8 mouse cellular contexts compared by ENCODE assay signal in genomic region chr5:114569918-114570670, GRCm38 (mm10). TPM values are rescaled to one million over a fixed set of nuclear protein-coding genes. Genes with fewer than 3 reads are reported as not detected.
A peak's percentile ranks its signal among the peaks of the same experiment; 100 is the strongest.
DNase-seq lines count a peak whose midpoint lies in the region; ATAC-seq lines count a peak whose summit lies in the region.

No protein-coding gene starts in this region.

- H3K4me2 ChIP-seq in embryonic facial prominence, embryonic 14.5 days (ENCODE audit: low read depth, low read length): peak overlapping the region; percentile 99
- H3K4me2 ChIP-seq in heart, embryonic 16.5 days (ENCODE audit: low read depth, low read length): peak overlapping the region; percentile 100
- peak overlapping the region; percentile 80; the same call in 1 of the 2 replicates for H3K4me2 ChIP-seq in liver, embryonic 16.5 days (ENCODE audit: low read depth, low read length)

- peaks cover 31% of the 10 kb centered on the region for H3K4me1 ChIP-seq in embryonic facial prominence, embryonic 14.5 days (ENCODE audit: control insufficient read depth, insufficient read depth, low read length)
- H3K4me1 ChIP-seq in heart, embryonic 16.5 days (ENCODE audit: control insufficient read depth, insufficient read depth, low read length): peaks cover 57% of the 10 kb centered on the region
- H3K4me1 ChIP-seq in liver, embryonic 16.5 days (ENCODE audit: control insufficient read depth, low read depth, low read length): peaks cover 24% of the 10 kb centered on the region

- DNase-seq in cerebellum, adult 11 months: peak; percentile 40
- no peak for DNase-seq in cerebellum, adult 8-10 months
- DNase-seq in embryonic facial prominence, embryonic 14.5 days (ENCODE audit: low spot score): peak; percentile 79
- peak; percentile 61 to 86 for DNase-seq in layer of hippocampus, adult 18-20 months (ENCODE audit: low spot score in 2 of 2)
- DNase-seq in ovary, postnatal 36 days (ENCODE audit: low spot score): peak; percentile 60

- H3K4me3 ChIP-seq in embryonic facial prominence, embryonic 14.5 days (ENCODE audit: low read depth, low read length): peak overlapping the region; percentile 74
- peak overlapping the region; percentile 23; the same call in 1 of the 2 replicates for H3K4me3 ChIP-seq in heart, embryonic 16.5 days (ENCODE audit: low read length)
- H3K4me3 ChIP-seq in liver, embryonic 16.5 days (ENCODE audit: low read depth, low read length): no peak overlapping the region

- ATAC-seq in embryonic facial prominence, embryonic 14.5 days (ENCODE audit: low read depth): no peak
- 0 out of 2 replicates have a peak, but pooled peaks have one; percentile 2 for ATAC-seq in heart, embryonic 16.5 days (replicated peaks; ENCODE audit: extremely low read depth, insufficient read depth, low FRiP score)
- ATAC-seq in liver, embryonic 16.5 days (ENCODE audit: low read depth): no peak
- no peak for ATAC-seq in activated CD4-positive, CD25-positive, alpha-beta regulatory T cell, adult 4 months

- H3K27ac ChIP-seq in embryonic facial prominence, embryonic 14.5 days (replicated peaks; ENCODE audit: low read depth, low read length): no peak overlapping the region
- H3K27ac ChIP-seq in heart, embryonic 16.5 days (ENCODE audit: low read length): no peak overlapping the region
- no peak overlapping the region for H3K27ac ChIP-seq in liver, embryonic 16.5 days (ENCODE audit: low read length)

- peaks cover 30% of the 10 kb centered on the region for H3K27me3 ChIP-seq in embryonic facial prominence, embryonic 14.5 days (replicated peaks; ENCODE audit: control insufficient read depth, insufficient read depth, low read length)
- H3K27me3 ChIP-seq in heart, embryonic 16.5 days (ENCODE audit: control insufficient read depth, insufficient read depth, low read length): peaks cover 32% of the 10 kb centered on the region
- H3K27me3 ChIP-seq in liver, embryonic 16.5 days (ENCODE audit: control insufficient read depth, insufficient read depth, low read depth, low read length): peaks cover 75% of the 10 kb centered on the region

- 32% methylated on average over 7 of the region's 16 CpGs for WGBS in embryonic facial prominence, embryonic 14.5 days
- 28% methylated on average over 13 of the region's 16 CpGs for WGBS in heart, embryonic 16.5 days
- WGBS in liver, embryonic 16.5 days (ENCODE audit: insufficient replicate concordance): 41% methylated on average over 11 of the region's 16 CpGs

- no peak overlapping the region for H3K9ac ChIP-seq in embryonic facial prominence, embryonic 14.5 days (ENCODE audit: low read depth, low read length)
- no peak overlapping the region for H3K9ac ChIP-seq in heart, embryonic 16.5 days (ENCODE audit: low read length)
- no peak overlapping the region for H3K9ac ChIP-seq in liver, embryonic 16.5 days (ENCODE audit: low read depth, low read length)

- H3K9me3 ChIP-seq in embryonic facial prominence, embryonic 14.5 days (ENCODE audit: control insufficient read depth, low read length): no peaks in the 10 kb centered on the region
- H3K9me3 ChIP-seq in heart, embryonic 16.5 days (replicated peaks; ENCODE audit: control insufficient read depth, low read length): no peaks in the 10 kb centered on the region
- no peaks in the 10 kb centered on the region for H3K9me3 ChIP-seq in liver, embryonic 16.5 days (replicated peaks; ENCODE audit: control insufficient read depth, low read length)

- no peaks in the 10 kb centered on the region for H3K36me3 ChIP-seq in embryonic facial prominence, embryonic 14.5 days (ENCODE audit: control insufficient read depth, insufficient read depth, low read length)
- no peaks in the 10 kb centered on the region for H3K36me3 ChIP-seq in heart, embryonic 16.5 days (ENCODE audit: control insufficient read depth, insufficient read depth)
- no peaks in the 10 kb centered on the region for H3K36me3 ChIP-seq in liver, embryonic 16.5 days (ENCODE audit: control insufficient read depth, insufficient read depth)

RNA-seq across cellular contexts. Expression of gene Fam222a, which starts 2.3 kb away (rescaled TPM):
- 1.4 and 1.6 TPM in 2 replicates for polyA plus RNA-seq in embryonic facial prominence, embryonic 14.5 days (2014; fragmentation: Nextera tagmentation; extraction: Ambion mirVana)
- 0.83 and 0.84 TPM in 2 replicates for polyA plus RNA-seq in heart, embryonic 16.5 days (2015; fragmentation: Nextera tagmentation; extraction: Ambion mirVana)
- total RNA-seq in layer of hippocampus, adult 18-20 months (2021): 1 to 10 TPM; 5.2 to 5.3 TPM
- polyA plus RNA-seq in liver, embryonic 16.5 days (2015; fragmentation: Nextera tagmentation; extraction: Ambion mirVana): 0.46 and 0.67 TPM in 2 replicates
- polyA plus RNA-seq in activated CD4-positive, CD25-positive, alpha-beta regulatory T cell, adult 4 months (2017; shearing (Covaris generic)): not detected
